Mouse (Mus musculus) small intestine, adult 2 months (tissue): ENCODE measurements around the gene Flvcr2.

ENCODE experiments used
- CTCF ChIP-seq: fragments of 200-500 bp; IDR thresholded peaks from 2 replicates; pipeline ENCODE4 v1.5.1; 2012; ENCODE audit warnings: low read depth, mild to moderate bottlenecking, control low read depth, inconsistent platforms, low read length, moderate library complexity, mixed read lengths; ENCODE audit not compliant: insufficient replicate concordance, insufficient read length; ENCODE audit errors: extremely low read depth
- POLR2A ChIP-seq: fragments of 200-500 bp; IDR thresholded peaks from 2 replicates; pipeline ENCODE4 v1.6.1; 2012; ENCODE audit warnings: low read depth, mild to moderate bottlenecking, control low read depth, inconsistent platforms, low read length, moderate library complexity

DNA sequence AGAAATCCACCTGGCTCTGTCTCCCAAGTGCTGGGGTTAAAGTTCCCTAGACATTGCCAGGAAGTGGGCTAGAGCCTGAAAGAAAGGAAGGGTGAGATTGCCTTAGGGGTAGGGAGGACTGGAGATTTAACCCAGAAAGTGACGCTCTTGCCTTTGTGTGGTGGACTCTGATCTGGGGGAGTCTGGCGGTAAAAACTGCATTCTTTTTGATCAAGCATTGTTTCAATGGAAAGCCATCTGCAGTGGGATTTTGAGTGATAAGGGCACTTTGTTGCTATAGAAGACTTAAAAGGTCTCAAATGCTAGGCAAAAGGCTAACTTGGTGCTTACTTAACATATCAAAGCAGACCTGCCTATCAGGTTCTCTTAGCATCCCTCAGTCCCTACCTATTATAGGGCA lies 6.9 kb downstream of the Flvcr2 start:
- TF ChIP-seq CTCF (no peak), POLR2A (no peak)
